Mouse (Mus musculus): ENCODE measurements around the gene Edem2.
"Not testable (repeated sequence)": the region's sequence is repeated elsewhere in the genome, so short reads cannot be mapped to it uniquely, and the experiment has no call there.

The Edem2 gene

DNA sequence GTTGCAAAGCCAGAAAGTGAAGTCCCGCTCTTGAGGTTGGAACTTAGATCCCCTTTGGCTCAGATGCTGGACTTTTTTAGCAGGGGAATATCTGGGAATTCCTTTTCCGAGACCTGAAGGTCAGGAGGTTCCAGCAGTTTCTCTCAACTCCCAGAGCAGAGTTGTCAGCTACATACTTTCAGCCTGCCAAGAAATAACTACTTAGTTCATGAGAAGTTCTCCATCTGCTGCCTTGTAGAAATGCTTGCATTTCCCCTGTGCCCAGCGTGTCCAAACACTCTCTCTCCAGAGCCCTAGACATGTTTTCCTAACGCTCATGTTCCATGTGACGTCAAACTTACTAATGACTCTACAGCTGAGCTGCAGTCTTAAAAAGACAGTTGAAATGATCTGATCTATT is 5.8 kb upstream of the Edem2 start:
- DNase-seq = no peak

- peak in 1 of 2 experiments; percentile 4 for DNase-seq
Measured at GRCm38 (mm10) chr2:155728742-155729141, 533 bp downstream of the Edem2 start.

DNA sequence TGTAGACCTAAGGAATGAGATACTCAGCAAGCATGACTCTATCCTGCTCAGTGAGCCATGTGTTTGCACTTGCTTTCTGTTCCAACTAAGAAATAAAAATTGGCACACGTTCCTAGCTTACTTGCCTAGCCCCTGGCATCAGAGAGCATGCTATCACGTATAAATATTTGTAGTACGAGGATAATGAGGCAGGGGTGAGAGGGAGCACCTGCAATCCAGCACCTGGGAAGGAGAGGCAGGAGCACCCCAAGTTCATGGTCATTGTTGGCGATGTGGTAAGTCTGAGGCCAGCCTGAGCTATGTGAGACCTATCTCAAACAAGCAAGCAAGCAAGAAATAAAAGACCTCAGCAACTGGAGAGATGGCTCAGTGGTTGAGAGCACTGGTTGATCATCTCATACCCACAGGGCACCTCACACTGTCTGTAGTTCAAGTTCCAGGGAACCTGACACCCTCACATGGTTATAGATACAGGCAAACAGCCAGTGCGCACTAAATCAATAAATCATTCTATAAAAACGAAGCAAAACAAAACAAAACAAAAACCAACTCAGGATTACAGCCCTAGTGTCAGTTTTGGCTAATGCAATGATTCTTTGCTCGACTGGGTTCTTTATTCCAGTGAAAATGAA is 1.4 kb downstream of the Edem2 start:
- DNase-seq = no peak

DNA sequence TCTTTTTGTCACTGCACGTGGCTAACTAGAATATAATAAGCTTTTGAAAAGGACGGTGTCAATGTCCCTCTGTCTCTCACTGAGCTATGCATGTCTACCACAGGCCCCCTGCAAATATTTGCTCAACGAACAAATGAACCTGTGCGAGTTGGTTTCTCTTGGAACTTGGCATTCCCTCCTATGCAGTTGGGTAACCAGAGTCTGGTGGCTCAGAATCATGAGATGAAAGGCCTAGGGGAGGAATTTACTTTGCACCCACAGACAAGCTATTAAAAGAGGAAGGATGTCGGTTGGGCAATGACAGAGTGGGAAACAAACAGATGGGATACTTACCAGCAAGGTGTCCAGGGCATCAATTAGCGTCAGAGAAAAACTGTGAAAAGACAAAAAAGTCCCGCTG is 3.0 kb downstream of the Edem2 start:
- no peak for DNase-seq

DNA sequence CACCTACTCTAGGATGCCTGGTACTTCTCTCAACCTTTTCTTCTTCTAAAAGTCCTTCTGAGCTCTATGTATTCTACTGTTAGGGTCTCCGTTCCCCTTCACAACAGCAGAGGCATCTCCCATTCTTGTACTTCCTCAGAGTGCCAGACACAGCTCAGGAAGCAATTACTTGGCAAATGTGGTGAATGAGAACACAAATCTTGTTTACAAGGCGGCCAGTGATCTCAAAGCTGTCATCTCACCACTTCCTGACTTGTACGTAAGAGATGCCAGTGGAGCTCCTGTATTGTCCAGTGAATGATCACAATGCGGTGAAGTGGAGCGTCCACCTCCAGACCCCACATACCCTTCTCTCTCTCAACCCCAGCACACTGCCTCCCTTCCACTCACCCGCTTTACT is 4.7 kb downstream of the Edem2 start:
- DNase-seq = no peak

- DNase-seq = no peak
Measured at GRCm38 (mm10) chr2:155724036-155724435, 5.2 kb downstream of the Edem2 start.

DNA sequence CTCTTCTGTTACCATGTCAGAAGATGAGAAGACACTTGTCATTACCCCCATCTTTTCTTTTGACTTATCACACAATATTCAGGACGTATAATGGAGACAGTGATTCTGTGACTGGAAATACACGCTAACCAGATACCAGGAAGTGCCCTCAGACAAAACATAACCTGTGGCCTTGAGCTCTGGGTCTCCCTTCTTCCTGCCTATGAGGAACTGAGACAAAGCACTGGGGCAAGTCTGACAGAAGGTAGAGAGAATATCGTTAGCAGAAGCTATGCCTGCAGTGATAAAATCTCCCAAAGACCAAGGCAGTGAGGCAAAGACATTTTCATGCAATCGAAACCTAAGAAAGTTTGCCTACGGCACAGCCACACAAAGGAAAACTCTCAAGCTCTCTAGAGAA is 8.7 kb downstream of the Edem2 start:
- DNase-seq = no peak

- DNase-seq = no peak
Measured at GRCm38 (mm10) chr2:155717082-155717990, 11.9 kb downstream of the Edem2 start.

DNA sequence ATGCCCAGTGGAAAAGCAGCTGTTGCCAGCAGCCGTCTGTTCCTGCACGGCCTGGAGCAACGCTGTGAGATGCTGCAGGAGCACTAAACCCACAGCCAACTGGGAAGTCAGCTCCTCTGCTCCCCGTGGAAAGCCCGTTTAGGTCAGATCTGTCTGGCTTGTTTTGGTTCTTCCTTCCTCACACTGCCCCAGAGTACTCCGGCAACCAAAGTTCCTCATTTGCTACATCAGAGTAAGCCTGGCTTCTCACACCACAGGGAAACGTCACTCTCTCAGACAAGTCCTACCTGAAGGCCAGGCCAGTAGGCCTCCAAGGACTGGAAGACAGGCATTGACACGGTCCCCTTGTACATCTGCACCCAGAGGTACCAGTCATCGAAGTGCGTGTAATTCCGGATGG is 18.7 kb downstream of the Edem2 start:
- DNase-seq = no peak

DNA sequence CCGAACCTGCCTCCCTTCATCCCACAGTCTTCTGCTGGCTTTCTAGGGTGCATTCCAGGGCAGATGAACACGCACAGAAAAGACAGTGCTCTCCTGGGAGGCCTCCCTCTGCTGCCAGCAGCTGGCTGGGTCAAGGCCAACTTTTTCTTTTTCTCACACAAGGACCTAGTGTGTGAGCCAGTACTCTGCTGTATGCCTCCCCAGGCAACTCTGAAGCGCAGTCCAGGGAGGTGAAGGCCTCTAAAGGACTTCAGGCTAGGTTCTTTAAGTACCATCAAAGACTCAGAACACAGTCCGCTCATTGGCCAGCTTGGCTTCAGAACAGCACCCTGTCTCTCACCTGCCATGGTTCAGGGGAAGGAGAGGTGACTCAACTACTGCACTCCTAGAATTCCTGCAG is 22.0 kb downstream of the Edem2 start:
- DNase-seq = no peak

- no peak for DNase-seq
Measured at GRCm38 (mm10) chr2:155703630-155704029, 25.6 kb downstream of the Edem2 start.

DNA sequence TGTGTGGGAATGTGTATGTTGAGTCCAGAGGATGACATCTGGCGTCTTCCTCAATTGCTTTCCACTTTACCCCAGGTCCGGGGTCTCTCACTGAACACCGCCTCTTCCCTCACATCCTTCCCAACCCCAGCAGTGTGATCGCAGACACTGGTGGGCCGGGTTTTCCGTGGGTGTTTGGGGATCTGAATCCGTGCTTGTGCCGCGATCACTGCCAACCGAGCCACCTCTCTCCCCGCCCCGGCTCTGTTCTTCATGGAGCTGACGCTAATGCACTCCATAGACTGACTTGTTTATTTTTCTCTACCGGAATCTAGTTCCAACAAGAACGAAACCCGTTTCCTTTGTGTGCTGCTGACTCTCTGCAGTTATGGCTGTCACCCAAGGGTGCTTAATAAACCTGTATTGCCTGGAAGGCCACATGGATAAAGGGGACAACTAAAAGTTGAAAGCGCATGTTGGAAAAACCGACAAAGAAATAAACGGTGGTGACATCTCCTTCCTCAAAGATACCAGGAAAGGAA is 27.8 kb downstream of the Edem2 start:
- DNase-seq = no peak

GRCm38 (mm10) chr2:155698443-155698842 is 30.8 kb downstream of the Edem2 start:
- not testable (repeated sequence) for DNase-seq

DNA sequence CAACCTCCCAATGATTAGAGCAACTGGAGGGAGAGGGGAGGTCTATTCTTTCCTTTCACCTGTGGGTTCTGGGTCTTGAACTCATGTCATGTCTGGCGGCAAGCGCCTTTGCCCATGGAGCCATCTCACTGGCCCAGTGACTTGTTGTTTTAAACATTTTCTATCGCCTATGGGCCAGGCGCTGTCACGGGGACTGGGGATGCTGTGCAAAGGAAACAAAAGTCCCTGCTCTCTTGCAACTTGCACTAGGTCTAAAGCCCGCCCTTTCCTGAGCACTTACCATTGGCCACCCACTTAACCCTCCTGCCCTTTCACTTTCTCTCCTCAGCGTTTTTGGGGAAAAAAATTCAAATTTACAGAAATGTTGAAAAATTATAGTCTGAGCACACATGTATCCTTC is 32.4 kb downstream of the Edem2 start:
- DNase-seq = no peak

- DNase-seq = peak; percentile 62 to 84
Measured at GRCm38 (mm10) chr2:155696091-155696558, 33.1 kb downstream of the Edem2 start.

GRCm38 (mm10) chr2:155695316-155695715 is 34.0 kb downstream of the Edem2 start:
- no peak for DNase-seq

DNA sequence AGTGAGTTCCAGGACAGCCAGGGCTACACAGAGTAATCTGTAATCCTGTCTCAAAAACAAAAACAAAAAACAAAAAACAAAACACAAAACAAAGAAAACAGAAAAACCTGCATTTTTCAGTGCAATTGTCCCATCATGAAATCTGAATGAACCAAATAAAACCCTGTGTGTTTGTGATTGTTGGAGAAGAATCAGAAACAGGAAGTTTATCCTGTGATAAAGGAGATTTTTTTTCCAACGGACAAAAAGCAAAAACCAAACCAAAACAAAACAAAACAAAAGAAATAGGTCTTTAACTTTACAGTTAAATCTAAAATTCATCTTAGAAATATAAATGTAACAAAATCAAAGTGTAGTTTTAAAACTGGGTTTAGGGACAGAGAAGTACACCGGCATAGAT is 34.7 kb downstream of the Edem2 start:
- no peak for DNase-seq

- no peak for DNase-seq
Measured at GRCm38 (mm10) chr2:155693136-155693535, 36.1 kb downstream of the Edem2 start.

GRCm38 (mm10) chr2:155691723-155692493 is 37.4 kb downstream of the Edem2 start, which contains the start of gene Trpc4ap:
Trpc4ap (minus strand) TSS chr2:155692384.
- peak; percentile 93 to 97 for DNase-seq

GRCm38 (mm10) chr2:155691336-155691722 is 37.9 kb downstream of the Edem2 start:
- DNase-seq = no peak

DNA sequence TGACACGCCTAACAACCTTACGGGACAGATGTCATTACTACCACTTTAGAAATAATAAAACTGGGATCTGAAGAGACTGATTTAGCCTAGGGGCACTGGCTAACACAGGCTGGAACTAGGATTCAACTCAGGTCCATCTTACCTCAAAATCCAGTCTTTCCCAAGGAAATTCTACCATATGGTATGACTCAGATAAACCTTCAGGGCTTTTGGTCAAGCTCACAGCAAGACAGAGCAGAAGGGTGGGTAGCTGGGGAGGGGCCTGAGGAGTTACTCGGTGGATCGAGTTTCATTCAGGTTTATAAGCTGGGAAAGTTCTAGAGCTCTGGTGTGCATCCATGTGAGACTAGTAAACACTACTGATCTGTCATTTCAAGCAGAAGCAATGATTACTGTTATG is 40.1 kb downstream of the Edem2 start:
- DNase-seq = no peak

- DNase-seq = no peak
Measured at GRCm38 (mm10) chr2:155687746-155688145, 41.5 kb downstream of the Edem2 start.

DNA sequence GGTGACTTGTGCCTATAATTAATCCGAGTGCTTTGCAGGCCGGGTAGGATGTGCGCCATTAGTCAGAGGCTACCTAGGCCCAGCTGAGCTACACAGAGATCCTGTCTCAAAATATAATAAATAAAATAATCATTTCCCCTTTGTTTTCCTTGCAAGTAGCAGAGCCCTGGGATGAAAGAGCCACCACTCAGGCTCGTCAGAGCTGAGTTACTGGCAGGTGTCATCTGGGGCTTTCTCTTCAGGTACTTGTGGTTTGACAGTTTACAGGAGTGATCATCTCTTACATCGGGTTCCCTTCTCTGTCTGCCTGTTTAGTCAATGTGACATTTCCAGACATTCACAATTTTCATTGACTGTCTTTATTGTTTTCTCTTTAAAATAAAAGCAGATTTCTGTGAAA is 42.7 kb downstream of the Edem2 start:
- no peak for DNase-seq
